Mouse (Mus musculus) hindbrain, embryonic 16.5 days (tissue): ENCODE measurements around the gene Ifne. TPM values are rescaled to one million over a fixed set of nuclear protein-coding genes. Genes with fewer than 3 reads are reported as not detected.
"Not testable (repeated sequence)": the region's sequence is repeated elsewhere in the genome, so short reads cannot be mapped to it uniquely, and the experiment has no call there.

Experiments
- ATAC-seq: fragments of 200-750 bp; cut with Nextera tagmentation; 2 replicates; pipeline ENCODE4 v1.8.0; 2017; ENCODE audit warnings: moderate TSS enrichment, moderate library complexity
- H3K27ac ChIP-seq: fragments of 300-500 bp; sonication (generic); 2 replicates; pipeline ENCODE4 v1.5.1; 2014; ENCODE audit warnings: low read depth, mild to moderate bottlenecking, control low read depth, low read length, moderate library complexity
- H3K27me3 ChIP-seq: fragments of 300-500 bp; sonication (generic); replicated peaks from 2 replicates; pipeline ENCODE4 v1.6.1; 2014; ENCODE audit warnings: low read length; ENCODE audit not compliant: control insufficient read depth, insufficient read depth
- H3K36me3 ChIP-seq: fragments of 300-500 bp; sonication (generic); 2 replicates; pipeline ENCODE4 v1.6.1; 2014; ENCODE audit warnings: mild to moderate bottlenecking, low read length, moderate library complexity, mixed read lengths; ENCODE audit not compliant: control insufficient read depth, insufficient read depth
- H3K4me1 ChIP-seq: fragments of 300-500 bp; sonication (generic); 2 replicates; pipeline ENCODE4 v1.6.1; 2014; ENCODE audit warnings: low read depth, low read length; ENCODE audit not compliant: control insufficient read depth, insufficient read depth
- H3K4me2 ChIP-seq: fragments of 300-500 bp; sonication (generic); 2 replicates; pipeline ENCODE4 v1.6.1; 2014; ENCODE audit warnings: mild to moderate bottlenecking, low read length, control low read depth, moderate library complexity
- H3K4me3 ChIP-seq: fragments of 300-500 bp; sonication (generic); 2 replicates; pipeline ENCODE4 v1.5.1; 2014; ENCODE audit warnings: mild to moderate bottlenecking, low read length, control low read depth, moderate library complexity
- H3K9ac ChIP-seq: fragments of 300-500 bp; sonication (generic); 2 replicates; pipeline ENCODE4 v1.6.1; 2014; ENCODE audit warnings: low read depth, mild to moderate bottlenecking, control low read depth, low read length, moderate library complexity
- H3K9me3 ChIP-seq: fragments of 300-500 bp; sonication (generic); 2 replicates; pipeline ENCODE4 v1.6.1; 2014; ENCODE audit warnings: mild to moderate bottlenecking, low read length, moderate library complexity; ENCODE audit not compliant: control insufficient read depth
- WGBS: fragments of 180-500 bp; shearing (Covaris S2); extraction: QIAGEN DNeasy Blood & Tissue Kit; methylation state at CpG from one replicate; pipeline ENCODE4 v1.1.7; 2014; 5-methylcytosine and 5-hydroxymethylcytosine counted together
- polyA plus RNA-seq: library from polyadenylated mRNA; unstranded; fragments of >200 nt; fragmentation: Nextera tagmentation; extraction: Ambion mirVana; gene quantifications from 2 replicates; pipeline ENCODE4 v1.2.1, GENCODE M21; 2015

Gene Ifne
- polyA plus RNA-seq, 1 experiment from 2014 or later, result not detected

- Histone ChIP-seq H3K4me2 (no peak overlapping the region), H3K4me1 (no peaks in the 10 kb centered on the region), H3K9me3 (no peaks in the 10 kb centered on the region), H3K27me3 (no peaks in the 10 kb centered on the region), H3K9ac (no peak overlapping the region), H3K27ac (no peak overlapping the region), H3K36me3 (no peaks in the 10 kb centered on the region), H3K4me3 (no peak overlapping the region)
- WGBS, result 28% methylated on average over 4 of the region's 4 CpGs
- no peak for ATAC-seq
These were observed 28.8 kb downstream of the Ifne start for GRCm38 (mm10) chr4:88851026-88851763.

GRCm38 (mm10) chr4:88849698-88850097 is 30.3 kb downstream of the Ifne start, which contains the start of gene Ifna1:
Gene Ifna1, plus strand, starts transcription at chr4:88850087.
- Histone ChIP-seq H3K4me2 (no peak within 1 kb of the TSS), H3K9me3 (no peaks in the 10 kb centered on the region), H3K4me1 (no peaks in the 10 kb centered on the region), H3K4me3 (no peak within 1 kb of the TSS), H3K36me3 (no peaks in the 10 kb centered on the region), H3K27ac (no peak within 1 kb of the TSS), H3K27me3 (no peaks in the 10 kb centered on the region), H3K9ac (no peak within 1 kb of the TSS)
- ATAC-seq, result no peak
- WGBS, result 69% methylated on average over 1 of the region's 1 CpGs

- Histone ChIP-seq H3K4me1 (no peaks in the 10 kb centered on the region), H3K9me3 (no peaks in the 10 kb centered on the region), H3K27ac (no peak overlapping the region), H3K4me3 (no peak overlapping the region), H3K27me3 (no peaks in the 10 kb centered on the region), H3K9ac (no peak overlapping the region), H3K36me3 (no peaks in the 10 kb centered on the region), H3K4me2 (no peak overlapping the region)
- 58% methylated on average over 2 of the region's 2 CpGs for WGBS
- no peak for ATAC-seq
These were observed 34.7 kb downstream of the Ifne start for GRCm38 (mm10) chr4:88845334-88845733.

GRCm38 (mm10) chr4:88841438-88841911 is 38.5 kb downstream of the Ifne start, which contains the start of gene Ifna4:
Gene Ifna4, plus strand, starts transcription at chr4:88841861.
- Histone ChIP-seq H3K27me3 (no peaks in the 10 kb centered on the region), H3K36me3 (no peaks in the 10 kb centered on the region), H3K4me3 (no peak within 1 kb of the TSS), H3K4me1 (no peaks in the 10 kb centered on the region), H3K9ac (no peak within 1 kb of the TSS), H3K4me2 (no peak within 1 kb of the TSS), H3K27ac (no peak within 1 kb of the TSS), H3K9me3 (no peaks in the 10 kb centered on the region)
- ATAC-seq, result no peak
- 26% methylated on average over 2 of the region's 2 CpGs for WGBS

- Histone ChIP-seq H3K9ac (no peak overlapping the region), H3K4me1 (no peaks in the 10 kb centered on the region), H3K4me3 (no peak overlapping the region), H3K36me3 (no peaks in the 10 kb centered on the region), H3K27ac (no peak overlapping the region), H3K9me3 (no peaks in the 10 kb centered on the region), H3K4me2 (no peak overlapping the region), H3K27me3 (no peaks in the 10 kb centered on the region)
- 77% methylated on average over 3 of the region's 3 CpGs for WGBS
- ATAC-seq, result no peak
These were observed 39.9 kb downstream of the Ifne start for GRCm38 (mm10) chr4:88840058-88840457.

- no peak overlapping the region for H3K4me3 ChIP-seq
- 39% methylated on average over 3 of the region's 3 CpGs for WGBS
- no peaks in the 10 kb centered on the region for H3K9me3 ChIP-seq
- H3K9ac ChIP-seq, result no peak overlapping the region
- H3K4me2 ChIP-seq, result no peak overlapping the region
- H3K27me3 ChIP-seq, result no peaks in the 10 kb centered on the region
- no peaks in the 10 kb centered on the region for H3K4me1 ChIP-seq
- H3K27ac ChIP-seq, result no peak overlapping the region
- H3K36me3 ChIP-seq, result no peaks in the 10 kb centered on the region
- no peak for ATAC-seq
These were observed 41.2 kb downstream of the Ifne start for GRCm38 (mm10) chr4:88838828-88839227.

GRCm38 (mm10) chr4:88835225-88835624 is 44.8 kb downstream of the Ifne start, which contains the start of gene Ifna5:
Gene Ifna5, plus strand, starts transcription at chr4:88835525.
- not testable (repeated sequence) for H3K4me1 ChIP-seq, H3K9ac ChIP-seq, H3K27me3 ChIP-seq, ATAC-seq, H3K4me2 ChIP-seq, H3K36me3 ChIP-seq, H3K9me3 ChIP-seq, H3K4me3 ChIP-seq, H3K27ac ChIP-seq
- 83% methylated on average over 1 of the region's 1 CpGs for WGBS

- Histone ChIP-seq H3K4me2 (no peak overlapping the region), H3K27ac (no peak overlapping the region), H3K36me3 (no peaks in the 10 kb centered on the region), H3K4me3 (no peak overlapping the region), H3K27me3 (no peaks in the 10 kb centered on the region), H3K9ac (no peak overlapping the region), H3K9me3 (no peaks in the 10 kb centered on the region), H3K4me1 (no peaks in the 10 kb centered on the region)
- 26% methylated on average over 4 of the region's 4 CpGs for WGBS
- ATAC-seq, result no peak
These were observed 49.5 kb downstream of the Ifne start for GRCm38 (mm10) chr4:88830523-88830922.
